Mouse (Mus musculus): ENCODE measurements around the gene Ablim1. TPM values are rescaled to one million over a fixed set of nuclear protein-coding genes. Genes with fewer than 3 reads are reported as not detected.

Gene Ablim1
- polyA plus RNA-seq, 1 experiment from 2014 or later: 40.5 TPM

DNA sequence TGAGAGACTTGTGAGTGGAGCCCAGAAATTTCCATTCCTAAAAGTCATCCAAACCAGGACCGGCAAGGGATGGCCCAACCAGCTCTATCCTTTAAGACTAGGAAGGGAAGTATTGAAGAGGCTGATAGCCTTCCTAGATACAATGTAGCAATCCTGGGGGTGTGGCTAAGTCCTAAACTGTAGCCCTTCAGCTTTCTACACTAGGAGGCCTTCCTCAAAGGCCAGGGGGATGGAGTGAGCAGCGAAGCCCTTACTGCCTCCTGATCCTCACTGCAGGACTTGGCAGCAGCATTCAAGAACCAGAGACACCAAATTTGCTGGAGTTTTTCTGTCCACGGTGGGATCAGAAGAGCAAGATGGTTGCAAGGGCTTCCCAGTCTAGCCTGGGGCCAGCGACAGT, 97.6 kb downstream of the Ablim1 start:
- H3K9ac ChIP-seq (ENCODE audit: low read depth, low read length): no peak overlapping the region
- H3K27ac ChIP-seq: no peak overlapping the region
- H3K4me3 ChIP-seq (replicated peaks; ENCODE audit: low read depth, low read length): no peak overlapping the region
- WGBS: 58% methylated on average over 4 of the region's 4 CpGs
- no peaks in the 10 kb centered on the region for H3K27me3 ChIP-seq (ENCODE audit: insufficient read depth, low read length)
- no peak overlapping the region for H3K4me2 ChIP-seq (ENCODE audit: low read length)
- DNase-seq (ENCODE audit: low spot score) (no peak), ATAC-seq (replicated peaks; ENCODE audit: low FRiP score, low read depth) (no peak)
- H3K4me1 ChIP-seq (replicated peaks; ENCODE audit: insufficient read depth, low read length): no peaks in the 10 kb centered on the region
- no peaks in the 10 kb centered on the region for H3K36me3 ChIP-seq (ENCODE audit: insufficient read depth, low read length)
- TF ChIP-seq CTCF (IDR thresholded peaks at IDR 0.05; ENCODE audit: low read depth): no peak
- H3K9me3 ChIP-seq (replicated peaks; ENCODE audit: low read length): no peaks in the 10 kb centered on the region

DNA sequence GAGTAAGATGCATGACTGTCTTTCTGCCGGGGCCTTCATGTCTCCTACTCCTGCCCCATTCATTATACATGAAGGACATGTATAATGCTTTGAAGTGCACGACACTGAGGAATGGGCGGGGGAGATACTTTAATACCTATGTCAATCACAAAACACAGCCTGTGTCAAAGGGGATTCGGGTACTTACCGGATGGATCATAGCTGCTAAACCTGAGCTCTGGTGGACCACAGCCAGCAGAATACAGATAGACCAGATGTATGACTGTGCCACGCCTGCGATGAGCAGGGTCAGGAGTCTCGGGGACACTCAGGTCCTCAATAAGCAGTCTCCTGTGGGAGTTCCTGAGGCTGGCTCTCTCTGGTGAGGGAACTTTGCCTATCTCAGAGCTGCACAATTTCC, 99.2 kb downstream of the Ablim1 start:
- TF ChIP-seq CTCF (IDR thresholded peaks at IDR 0.05; ENCODE audit: low read depth): no peak
- Histone ChIP-seq H3K9ac (ENCODE audit: low read depth, low read length) (no peak overlapping the region), H3K4me3 (replicated peaks; ENCODE audit: low read depth, low read length) (no peak overlapping the region), H3K27ac (no peak overlapping the region), H3K36me3 (ENCODE audit: insufficient read depth, low read length) (no peaks in the 10 kb centered on the region), H3K27me3 (ENCODE audit: insufficient read depth, low read length) (no peaks in the 10 kb centered on the region), H3K4me1 (replicated peaks; ENCODE audit: insufficient read depth, low read length) (no peaks in the 10 kb centered on the region), H3K9me3 (replicated peaks; ENCODE audit: low read length) (no peaks in the 10 kb centered on the region), H3K4me2 (ENCODE audit: low read length) (no peak overlapping the region)
- WGBS: 72% methylated on average over 8 of the region's 8 CpGs
- ATAC-seq (replicated peaks; ENCODE audit: low FRiP score, low read depth): no peak
- DNase-seq (ENCODE audit: low spot score): no peak

DNA sequence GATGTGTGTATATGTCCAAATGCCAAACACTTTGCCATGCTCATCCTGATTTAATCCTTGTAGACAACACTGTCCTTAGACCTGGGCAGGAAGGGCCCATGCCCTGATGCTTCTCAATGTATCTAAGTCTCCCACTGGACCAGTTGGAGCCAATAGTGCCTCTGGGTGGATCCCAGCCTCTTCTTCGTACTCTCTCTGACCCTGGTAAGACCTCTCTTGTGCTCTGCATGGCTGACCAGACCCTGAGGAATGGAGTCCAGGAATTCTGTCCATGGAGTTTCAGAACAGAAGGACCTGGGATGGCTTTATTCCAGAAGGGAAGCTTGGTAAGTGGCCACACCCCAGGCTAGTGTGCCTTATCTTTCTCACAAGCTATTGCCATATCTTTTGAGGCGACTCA, 102.3 kb downstream of the Ablim1 start:
- no peak overlapping the region for H3K4me2 ChIP-seq (ENCODE audit: low read length)
- no peak for ATAC-seq (replicated peaks; ENCODE audit: low FRiP score, low read depth)
- no peaks in the 10 kb centered on the region for H3K4me1 ChIP-seq (replicated peaks; ENCODE audit: insufficient read depth, low read length)
- H3K9me3 ChIP-seq (replicated peaks; ENCODE audit: low read length): no peaks in the 10 kb centered on the region
- no peak for TF ChIP-seq CTCF (IDR thresholded peaks at IDR 0.05; ENCODE audit: low read depth)
- H3K36me3 ChIP-seq (ENCODE audit: insufficient read depth, low read length): no peaks in the 10 kb centered on the region
- no peak for DNase-seq (ENCODE audit: low spot score)
- H3K27ac ChIP-seq: no peak overlapping the region
- WGBS: 55% methylated on average over 2 of the region's 2 CpGs
- H3K27me3 ChIP-seq (ENCODE audit: insufficient read depth, low read length): no peaks in the 10 kb centered on the region
- H3K4me3 ChIP-seq (replicated peaks; ENCODE audit: low read depth, low read length): no peak overlapping the region
- H3K9ac ChIP-seq (ENCODE audit: low read depth, low read length): no peak overlapping the region

DNA sequence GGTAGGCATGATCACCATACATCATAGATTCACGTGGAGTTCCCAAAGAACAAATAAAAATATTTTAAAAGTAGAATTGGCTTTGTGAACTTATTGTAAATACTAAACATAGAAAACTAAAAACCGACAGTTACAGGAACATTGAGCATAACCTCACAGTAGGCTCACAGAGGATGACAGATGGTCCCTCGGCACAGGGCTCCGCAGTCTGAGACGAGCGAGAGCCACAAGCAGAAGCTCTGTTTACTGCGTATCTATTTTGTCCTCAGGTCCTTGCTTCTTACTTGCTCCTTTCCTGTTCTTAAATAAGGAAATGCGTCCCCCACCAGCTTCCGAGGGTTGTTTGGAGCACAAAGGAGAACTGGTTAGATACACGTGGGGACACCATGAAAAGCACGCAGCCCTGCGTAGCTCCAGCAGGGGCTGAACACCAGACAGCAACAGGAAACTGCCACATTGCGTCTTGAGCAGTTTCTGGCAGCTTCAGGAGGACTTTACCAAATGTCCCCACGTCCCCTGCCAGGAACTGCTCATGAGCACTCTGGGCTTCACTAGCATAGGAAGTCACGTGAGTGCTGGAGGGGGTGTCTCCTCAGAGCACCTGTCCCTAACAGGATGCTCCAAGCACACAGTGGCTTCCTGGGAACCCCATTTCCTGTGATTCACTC, 103.1 kb downstream of the Ablim1 start:
- Histone ChIP-seq H3K4me3 (replicated peaks; ENCODE audit: low read depth, low read length) (no peak overlapping the region), H3K27me3 (ENCODE audit: insufficient read depth, low read length) (no peaks in the 10 kb centered on the region), H3K27ac (0 out of 2 replicates have a peak overlapping the region, but pooled peaks have one; percentile 31), H3K9me3 (replicated peaks; ENCODE audit: low read length) (no peaks in the 10 kb centered on the region), H3K4me1 (replicated peaks; ENCODE audit: insufficient read depth, low read length) (peaks cover 5% of the 10 kb centered on the region; the same call in 1 of the 2 replicates), H3K9ac (ENCODE audit: low read depth, low read length) (no peak overlapping the region), H3K36me3 (ENCODE audit: insufficient read depth, low read length) (no peaks in the 10 kb centered on the region), H3K4me2 (ENCODE audit: low read length) (no peak overlapping the region)
- no peak for ATAC-seq (replicated peaks; ENCODE audit: low FRiP score, low read depth)
- DNase-seq (ENCODE audit: low spot score): peak; percentile 23
- no peak for TF ChIP-seq CTCF (IDR thresholded peaks at IDR 0.05; ENCODE audit: low read depth)
- 74% methylated on average over 15 of the region's 15 CpGs for WGBS

DNA sequence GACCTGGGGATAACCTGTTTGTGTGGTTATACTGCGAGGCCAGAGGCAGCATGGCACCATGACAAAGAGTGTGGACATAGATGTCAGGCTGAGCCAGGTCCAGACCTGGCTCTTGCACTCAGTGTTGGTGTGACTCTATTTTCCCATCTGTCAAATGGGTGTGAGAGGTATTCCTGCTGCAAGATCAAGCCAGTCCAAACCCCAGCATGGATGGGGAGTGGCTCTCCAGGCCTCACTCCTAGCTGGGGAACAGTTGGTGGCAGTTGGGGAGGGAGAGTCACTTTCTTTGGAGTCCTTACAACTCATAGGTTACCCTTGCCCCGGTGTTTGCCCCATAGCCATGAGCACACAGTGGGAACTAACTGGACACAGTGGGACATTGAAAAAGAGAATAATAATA, 103.8 kb downstream of the Ablim1 start:
- 98% methylated on average over 2 of the region's 2 CpGs for WGBS
- Histone ChIP-seq H3K36me3 (ENCODE audit: insufficient read depth, low read length) (no peaks in the 10 kb centered on the region), H3K4me1 (replicated peaks; ENCODE audit: insufficient read depth, low read length) (peaks cover 5% of the 10 kb centered on the region; the same call in 1 of the 2 replicates), H3K9ac (ENCODE audit: low read depth, low read length) (no peak overlapping the region), H3K4me3 (replicated peaks; ENCODE audit: low read depth, low read length) (no peak overlapping the region), H3K4me2 (ENCODE audit: low read length) (no peak overlapping the region), H3K9me3 (replicated peaks; ENCODE audit: low read length) (no peaks in the 10 kb centered on the region), H3K27me3 (ENCODE audit: insufficient read depth, low read length) (no peaks in the 10 kb centered on the region), H3K27ac (no peak overlapping the region)
- no peak for ATAC-seq (replicated peaks; ENCODE audit: low FRiP score, low read depth)
- no peak for DNase-seq (ENCODE audit: low spot score)
- no peak for TF ChIP-seq CTCF (IDR thresholded peaks at IDR 0.05; ENCODE audit: low read depth)

DNA sequence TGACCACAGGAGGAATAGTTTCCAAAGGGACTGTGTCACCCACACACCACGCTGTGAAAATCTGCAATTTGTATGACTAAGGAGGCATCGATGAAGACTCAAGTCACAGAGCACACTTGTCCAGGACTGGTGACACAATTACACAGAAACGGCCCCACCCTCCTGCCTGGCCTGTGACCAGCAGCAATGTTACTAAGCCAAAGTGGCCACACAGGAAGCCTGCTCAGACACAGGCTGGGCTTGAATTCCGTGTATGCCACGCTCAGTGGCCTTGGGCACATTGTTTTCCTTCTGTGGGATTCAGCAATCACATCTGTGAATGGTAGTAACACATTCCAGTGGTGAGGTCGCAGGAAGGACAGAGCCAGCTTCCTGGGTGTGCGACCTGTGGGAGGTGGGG, 110.6 kb downstream of the Ablim1 start:
- TF ChIP-seq CTCF (IDR thresholded peaks at IDR 0.05; ENCODE audit: low read depth): no peak
- DNase-seq (ENCODE audit: low spot score) (no peak), ATAC-seq (replicated peaks; ENCODE audit: low FRiP score, low read depth) (no peak; the same call in 1 of the 2 replicates)
- Histone ChIP-seq H3K36me3 (ENCODE audit: insufficient read depth, low read length) (no peaks in the 10 kb centered on the region), H3K9me3 (replicated peaks; ENCODE audit: low read length) (no peaks in the 10 kb centered on the region), H3K27ac (no peak overlapping the region), H3K9ac (ENCODE audit: low read depth, low read length) (no peak overlapping the region), H3K4me3 (replicated peaks; ENCODE audit: low read depth, low read length) (no peak overlapping the region), H3K4me1 (replicated peaks; ENCODE audit: insufficient read depth, low read length) (peaks cover 25% of the 10 kb centered on the region; the same call in 1 of the 2 replicates), H3K27me3 (ENCODE audit: insufficient read depth, low read length) (no peaks in the 10 kb centered on the region), H3K4me2 (ENCODE audit: low read length) (no peak overlapping the region)
- 61% methylated on average over 7 of the region's 7 CpGs for WGBS

DNA sequence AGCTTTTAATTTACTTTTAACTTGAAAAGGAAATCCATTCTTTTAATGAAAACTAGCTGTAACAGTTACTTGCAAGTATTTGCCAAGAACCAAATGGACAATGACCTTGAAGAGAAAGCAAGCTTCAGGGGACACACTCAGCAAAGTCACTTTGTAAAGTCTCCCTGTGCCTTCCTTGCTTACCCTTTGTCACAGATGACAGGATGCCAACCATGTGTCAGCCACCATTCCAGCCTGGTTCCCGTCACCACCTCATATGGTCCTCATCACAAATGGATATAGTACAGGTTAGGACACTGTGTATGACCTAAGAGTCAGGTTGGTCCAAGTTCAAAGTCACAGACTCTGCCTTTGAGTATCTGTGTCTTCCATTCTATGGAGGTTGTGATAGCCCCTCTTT, 112.2 kb downstream of the Ablim1 start:
- ATAC-seq (replicated peaks; ENCODE audit: low FRiP score, low read depth) (no peak), DNase-seq (ENCODE audit: low spot score) (no peak)
- H3K4me1 ChIP-seq (replicated peaks; ENCODE audit: insufficient read depth, low read length): peaks cover 36% of the 10 kb centered on the region
- 96% methylated on average over 1 of the region's 1 CpGs for WGBS
- no peak overlapping the region for H3K9ac ChIP-seq (ENCODE audit: low read depth, low read length)
- no peaks in the 10 kb centered on the region for H3K36me3 ChIP-seq (ENCODE audit: insufficient read depth, low read length)
- H3K27me3 ChIP-seq (ENCODE audit: insufficient read depth, low read length): no peaks in the 10 kb centered on the region
- H3K27ac ChIP-seq: no peak overlapping the region
- H3K9me3 ChIP-seq (replicated peaks; ENCODE audit: low read length): no peaks in the 10 kb centered on the region
- no peak overlapping the region for H3K4me2 ChIP-seq (ENCODE audit: low read length)
- no peak for TF ChIP-seq CTCF (IDR thresholded peaks at IDR 0.05; ENCODE audit: low read depth)
- no peak overlapping the region for H3K4me3 ChIP-seq (replicated peaks; ENCODE audit: low read depth, low read length)
